Mouse (Mus musculus) subcutaneous adipose tissue, adult 2 months (tissue): Measurements from ENCODE around the gene Olfr730. TPM values are rescaled to one million over a fixed set of nuclear protein-coding genes. Genes with fewer than 3 reads are reported as not detected.

Experiments used
- polyA plus RNA-seq: library from polyadenylated mRNA; depleted of rRNA; stranded (reverse); fragments of >200 nt; gene quantifications from 2 replicates; pipeline ENCODE4 v1.2.3, GENCODE M21; 2012; ENCODE audit warnings: low replicate concordance; rRNA removed

The Olfr730 gene
- 0.04 TPM in 1 of 2 replicates, not detected in the other for polyA plus RNA-seq

GRCm38 (mm10) chr14:50188098-50188497 is at the start of gene Olfr730:
Olfr730 (minus strand) TSS chr14:50188198.

GRCm38 (mm10) chr14:50152810-50153209 is 35.2 kb downstream of the Olfr730 start, which contains the start of gene Olfr729:
Olfr729 (minus strand) TSS chr14:50152910.

GRCm38 (mm10) chr14:50142580-50142979 is 45.4 kb downstream of the Olfr730 start, which contains the start of gene Olfr728:
Olfr728 (minus strand) TSS chr14:50142680.

Other genes with a start within 250 kb of the Olfr730 start
- not detected in 2 replicates for gene Olfr724, start 224.9 kb downstream of the Olfr730 start, polyA plus RNA-seq
- gene Olfr725, start 147.8 kb downstream of the Olfr730 start, polyA plus RNA-seq = not detected in 2 replicates
- gene Olfr726, start 97.2 kb downstream of the Olfr730 start, polyA plus RNA-seq = not detected in 2 replicates
- not detected in 2 replicates for gene Olfr727, start 65.0 kb downstream of the Olfr730 start, polyA plus RNA-seq
- not detected in 2 replicates for gene Olfr728, start 45.5 kb downstream of the Olfr730 start, polyA plus RNA-seq
- gene Olfr729, start 35.3 kb downstream of the Olfr730 start, polyA plus RNA-seq = not detected in 2 replicates
- not detected in 2 replicates for gene Olfr731, start 53.7 kb upstream of the Olfr730 start, polyA plus RNA-seq
- 0.03 TPM in 1 of 2 replicates, not detected in the other for gene Olfr732, start 96.0 kb upstream of the Olfr730 start, polyA plus RNA-seq
- gene Olfr733, start 113.3 kb upstream of the Olfr730 start, polyA plus RNA-seq = 0.20 and 0.50 TPM in 2 replicates
- 0.11 TPM in 1 of 2 replicates, not detected in the other for gene Olfr734, start 138.6 kb upstream of the Olfr730 start, polyA plus RNA-seq
- gene Olfr735, start 160.7 kb upstream of the Olfr730 start, polyA plus RNA-seq = 0.21 and 0.23 TPM in 2 replicates
- 0.76 and 0.91 TPM in 2 replicates for gene Tlr11, start 169.7 kb upstream of the Olfr730 start, polyA plus RNA-seq
- gene Olfr736, start 193.0 kb upstream of the Olfr730 start, polyA plus RNA-seq = not detected in 2 replicates
- gene Olfr738, start 219.4 kb upstream of the Olfr730 start, polyA plus RNA-seq = not detected in 2 replicates
- gene Olfr739, start 230.4 kb upstream of the Olfr730 start, polyA plus RNA-seq = not detected in 2 replicates